Mouse (Mus musculus): ENCODE measurements around the gene Ppm1a.

GRCm38 (mm10) chr12:72741176-72741575 is 16.1 kb upstream of the Ppm1a start:
- TF ChIP-seq CTCF (IDR thresholded peaks at IDR 0.05; ENCODE audit: low read depth, low read length) (no peak), POLR2A (IDR thresholded peaks at IDR 0.05; ENCODE audit: extremely low read depth, insufficient read depth, low read length) (no peak)
